Mouse (Mus musculus) heart, embryonic 14.5 days (tissue): ENCODE measurements around the gene Rbpjl. TPM values are rescaled to one million over a fixed set of nuclear protein-coding genes. Genes with fewer than 3 reads are reported as not detected.
A peak's percentile ranks its signal among the peaks of the same experiment; 100 is the strongest.

Source experiments
- ATAC-seq: fragments of 200-750 bp; cut with Nextera tagmentation; 2 replicates; pipeline ENCODE4 v1.8.0; 2017; ENCODE audit warnings: low read depth, moderate TSS enrichment; ENCODE audit not compliant: insufficient number of reproducible peaks, insufficient read depth, low FRiP score
- H3K27ac ChIP-seq, 2 experiments: fragments of 200-500 bp in 1 of 2; fragments of 300-500 bp in 1 of 2; sonication (generic) in 1 of 2; replicated peaks in 1 of 2; 2 replicates each; pipeline ENCODE4 v1.5.1; 2012 to 2014; ENCODE audit warnings: low read depth in 2 of 2, low read length in 2 of 2, control low read depth in 1 of 2, mild to moderate bottlenecking in 1 of 2, mixed read lengths in 1 of 2; ENCODE audit not compliant: control insufficient read depth in 1 of 2, insufficient read depth in 1 of 2
- H3K27me3 ChIP-seq: fragments of 300-500 bp; sonication (generic); 2 replicates; pipeline ENCODE4 v1.6.1; 2014; ENCODE audit warnings: mild to moderate bottlenecking, low read length, control low read depth; ENCODE audit not compliant: control insufficient read depth, insufficient read depth
- H3K36me3 ChIP-seq: fragments of 300-500 bp; sonication (generic); 2 replicates; pipeline ENCODE4 v1.6.1; 2014; ENCODE audit warnings: mild to moderate bottlenecking, control low read depth, low read length, mixed read lengths; ENCODE audit not compliant: control insufficient read depth, insufficient read depth
- H3K4me1 ChIP-seq, 2 experiments: fragments of 200-500 bp in 1 of 2; fragments of 300-500 bp in 1 of 2; sonication (generic) in 1 of 2; 2 replicates each; pipeline ENCODE4 v1.6.1; 2012 to 2014; ENCODE audit warnings: low read length in 2 of 2, control low read depth in 1 of 2, mixed read lengths in 1 of 2; ENCODE audit not compliant: control insufficient read depth in 2 of 2, insufficient read depth in 2 of 2
- H3K4me2 ChIP-seq: fragments of 300-500 bp; sonication (generic); 2 replicates; pipeline ENCODE4 v1.6.1; 2014; ENCODE audit warnings: mild to moderate bottlenecking, low read length
- H3K4me3 ChIP-seq, 2 experiments: fragments of 200-500 bp in 1 of 2; fragments of 300-500 bp in 1 of 2; sonication (generic) in 1 of 2; 2 replicates each; pipeline ENCODE4 v1.5.1; 2012 to 2014; ENCODE audit warnings: low read length in 2 of 2, mild to moderate bottlenecking in 2 of 2, control low read depth in 1 of 2, low read depth in 1 of 2, moderate library complexity in 1 of 2; ENCODE audit not compliant: control insufficient read depth in 1 of 2, insufficient read depth in 1 of 2
- H3K9ac ChIP-seq: fragments of 300-500 bp; sonication (generic); 2 replicates; pipeline ENCODE4 v1.6.1; 2014; ENCODE audit warnings: mild to moderate bottlenecking, low read length
- H3K9me3 ChIP-seq: fragments of 300-500 bp; sonication (generic); 2 replicates; pipeline ENCODE4 v1.6.1; 2016; ENCODE audit warnings: low read length, control low read depth; ENCODE audit not compliant: control insufficient read depth
- WGBS: fragments of 180-500 bp; shearing (Covaris S2); extraction: QIAGEN DNeasy Blood & Tissue Kit; methylation state at CpG from one replicate; pipeline ENCODE4 v1.1.7; 2014; 5-methylcytosine and 5-hydroxymethylcytosine counted together
- polyA plus RNA-seq: library from polyadenylated mRNA; unstranded; fragments of >200 nt; fragmentation: Nextera tagmentation; extraction: Ambion mirVana; gene quantifications from 2 replicates; pipeline ENCODE4 v1.2.1, GENCODE M21; 2014

Gene Rbpjl
- 0.05 and 0.08 TPM in 2 replicates for polyA plus RNA-seq

DNA sequence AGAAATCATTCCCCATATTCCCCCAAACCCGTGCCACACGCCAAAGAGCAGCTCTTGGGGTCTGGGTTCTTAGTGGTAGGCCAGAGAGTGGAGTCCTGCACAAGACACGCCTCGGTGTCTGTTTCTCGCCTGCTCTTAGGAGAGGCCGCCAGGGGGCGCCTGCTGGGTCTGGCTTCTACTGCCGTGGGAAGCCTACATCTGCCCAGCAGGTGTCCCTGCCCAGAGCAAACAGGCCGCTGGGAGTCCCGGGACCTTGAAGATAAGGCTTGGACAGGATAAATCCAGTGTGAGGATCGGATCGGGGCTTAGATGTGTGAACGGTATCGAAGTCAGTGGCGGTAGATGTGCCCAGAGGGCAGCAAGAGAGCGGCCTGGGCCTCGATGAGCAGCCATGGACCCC lies at the start of gene Rbpjl:
Rbpjl (plus strand) TSS at position 236 of the 400 bp plus-strand sequence.
- peak within 1 kb of the TSS in 1 of 2 experiments; percentile 41; a peak in 1 of 4 replicates for H3K4me3 ChIP-seq
- WGBS: 5% methylated on average over 17 of the region's 17 CpGs
- no peaks in the 10 kb centered on the region for H3K36me3 ChIP-seq
- H3K4me1 ChIP-seq: peaks cover 10 to 22% of the 10 kb centered on the region in 2 experiments; a peak in 3 of 4 replicates
- no peak within 1 kb of the TSS for H3K27ac ChIP-seq
- peak within 1 kb of the TSS; percentile 73 for H3K4me2 ChIP-seq
- H3K9me3 ChIP-seq: no peaks in the 10 kb centered on the region
- H3K27me3 ChIP-seq: peaks cover 93% of the 10 kb centered on the region
- no peak for ATAC-seq
- 0 out of 2 replicates have a peak within 1 kb of the TSS, but pooled peaks have one; percentile 49 for H3K9ac ChIP-seq

DNA sequence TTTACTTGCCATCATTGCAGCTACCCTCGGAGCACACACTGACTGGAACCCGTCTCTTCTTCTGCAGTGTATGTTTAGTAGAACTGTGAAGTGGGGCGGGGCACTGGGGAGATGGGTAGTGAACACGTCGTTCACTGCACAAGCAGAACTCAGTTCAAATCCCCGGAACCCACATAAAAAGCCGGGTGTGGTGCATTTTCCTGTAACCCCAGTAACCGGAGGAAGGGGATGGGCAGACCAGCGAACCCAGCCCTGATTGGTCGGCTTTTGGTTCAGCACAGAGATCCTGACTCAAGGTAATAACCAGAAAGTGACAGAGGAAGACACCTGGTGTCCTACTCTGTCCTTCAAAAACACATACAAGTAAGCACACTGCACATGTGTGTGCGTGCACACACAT lies 49.6 kb upstream of the Rbpjl start:
- Histone ChIP-seq H3K4me1 (no peaks in the 10 kb centered on the region), H3K9me3 (no peaks in the 10 kb centered on the region), H3K4me2 (no peak overlapping the region), H3K9ac (no peak overlapping the region), H3K27me3 (no peaks in the 10 kb centered on the region), H3K4me3 (no peak overlapping the region), H3K36me3 (no peaks in the 10 kb centered on the region), H3K27ac (no peak overlapping the region)
- 77% methylated on average over 11 of the region's 11 CpGs for WGBS
- no peak for ATAC-seq

DNA sequence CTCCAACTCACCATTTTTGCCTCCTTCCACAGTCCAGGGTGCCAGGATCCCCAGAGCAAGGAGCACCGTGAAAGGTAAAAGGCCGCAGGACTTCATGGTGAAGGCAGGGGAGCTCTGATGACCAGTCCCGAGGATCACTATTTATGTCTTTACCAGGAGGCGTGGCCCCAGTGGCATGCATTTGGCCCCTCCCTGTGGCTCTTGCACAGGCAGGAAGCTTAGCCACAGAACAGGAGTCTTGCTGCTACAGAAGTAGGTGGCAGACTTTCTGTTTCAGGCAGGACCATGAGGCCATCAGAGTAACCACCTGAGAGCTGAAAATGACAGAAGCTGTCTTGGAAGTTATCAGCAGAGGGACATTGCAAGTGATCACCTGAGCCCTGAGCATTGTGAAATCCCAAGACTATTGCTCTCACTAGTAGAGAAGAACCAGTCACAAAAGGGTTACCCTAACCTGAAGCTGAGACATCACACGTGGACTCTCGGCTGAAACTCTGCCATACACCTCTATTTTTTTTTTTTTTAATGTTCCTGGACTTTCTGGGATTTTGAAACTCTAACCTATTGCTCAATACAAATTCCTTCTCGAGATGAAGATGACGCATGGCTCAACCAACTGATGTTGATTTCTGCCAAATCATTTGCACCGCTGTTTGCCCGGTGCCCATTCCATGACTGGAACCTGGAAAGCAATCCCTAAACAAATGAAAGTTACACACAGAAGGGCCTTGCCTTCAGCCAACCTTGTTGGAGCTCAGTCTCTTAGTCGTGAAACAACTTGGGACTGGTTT lies 46.6 kb upstream of the Rbpjl start:
- H3K9me3 ChIP-seq: no peaks in the 10 kb centered on the region
- H3K9ac ChIP-seq: no peak overlapping the region
- no peak overlapping the region for H3K27ac ChIP-seq
- no peak overlapping the region for H3K4me3 ChIP-seq
- no peaks in the 10 kb centered on the region for H3K36me3 ChIP-seq
- 72% methylated on average over 11 of the region's 11 CpGs for WGBS
- peaks cover 9% of the 10 kb centered on the region; the same call in 1 of the 2 replicates for H3K27me3 ChIP-seq
- no peaks in the 10 kb centered on the region for H3K4me1 ChIP-seq
- no peak overlapping the region for H3K4me2 ChIP-seq
- no peak for ATAC-seq

DNA sequence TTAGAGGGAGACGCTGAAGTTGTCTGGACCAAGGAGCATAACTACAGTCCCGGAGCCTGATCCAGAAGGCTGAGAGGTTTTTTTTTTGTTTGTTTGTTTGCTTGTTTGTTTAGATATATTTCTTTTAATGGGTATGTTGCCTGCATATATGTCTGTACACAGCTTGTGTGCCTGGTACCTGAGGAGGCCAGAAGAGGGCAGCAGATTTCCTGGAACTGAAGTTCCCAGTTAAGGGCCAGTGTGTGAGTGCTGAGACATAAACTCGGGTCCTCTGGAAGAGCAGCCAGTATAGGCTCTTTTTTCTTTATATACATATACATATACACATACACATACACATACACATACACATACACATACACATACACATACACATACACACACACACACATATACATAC lies 44.6 kb upstream of the Rbpjl start:
- Histone ChIP-seq H3K36me3 (no peaks in the 10 kb centered on the region), H3K4me3 (no peak overlapping the region), H3K4me2 (no peak overlapping the region), H3K9me3 (no peaks in the 10 kb centered on the region), H3K4me1 (no peaks in the 10 kb centered on the region), H3K27me3 (peaks cover 10% of the 10 kb centered on the region; the same call in 1 of the 2 replicates), H3K27ac (no peak overlapping the region), H3K9ac (no peak overlapping the region)
- WGBS: 84% methylated on average over 3 of the region's 3 CpGs
- ATAC-seq: no peak

DNA sequence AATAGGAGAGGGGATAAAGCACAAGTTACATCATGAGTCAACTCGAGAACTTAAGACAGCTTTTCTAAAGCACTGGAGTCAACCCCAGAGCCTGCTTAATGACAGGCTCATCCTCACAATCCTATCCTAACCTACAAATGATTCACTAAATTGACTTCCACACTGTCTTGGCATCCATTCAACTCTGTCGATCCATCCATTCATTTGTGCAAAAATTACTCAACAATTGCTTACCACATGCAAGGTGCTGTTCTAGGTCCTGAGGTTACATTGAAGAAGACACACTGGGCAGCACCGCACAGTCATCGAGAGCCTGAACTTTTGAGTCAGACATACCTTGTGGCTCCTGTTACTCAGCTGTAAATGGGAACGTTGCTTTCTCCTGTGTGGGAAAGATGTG lies 43.9 kb upstream of the Rbpjl start:
- no peaks in the 10 kb centered on the region for H3K36me3 ChIP-seq
- no peaks in the 10 kb centered on the region for H3K9me3 ChIP-seq
- no peaks in the 10 kb centered on the region for H3K4me1 ChIP-seq
- ATAC-seq: no peak
- H3K4me2 ChIP-seq: no peak overlapping the region
- no peak overlapping the region for H3K27ac ChIP-seq
- H3K4me3 ChIP-seq: no peak overlapping the region
- H3K27me3 ChIP-seq: peaks cover 10% of the 10 kb centered on the region; the same call in 1 of the 2 replicates
- WGBS: 76% methylated on average over 5 of the region's 5 CpGs
- no peak overlapping the region for H3K9ac ChIP-seq

DNA sequence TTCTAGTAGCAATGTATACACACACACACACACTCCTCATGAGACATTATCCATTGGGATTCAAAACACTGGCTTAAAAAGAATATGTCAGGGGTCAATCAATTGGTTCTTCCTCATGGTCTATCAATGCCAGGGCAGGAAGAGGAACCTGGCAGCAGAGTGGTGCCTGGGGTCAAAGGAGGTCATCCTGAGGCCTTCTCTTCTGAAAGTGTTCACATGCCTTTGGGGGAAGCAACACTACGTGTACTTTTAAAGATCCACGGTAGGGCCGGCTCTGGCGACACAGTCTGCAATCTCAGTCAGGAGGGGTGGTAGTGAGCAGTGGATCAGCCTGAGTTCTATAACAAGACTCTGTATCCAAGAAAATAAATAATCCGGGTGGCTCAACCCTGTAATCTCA lies 43.3 kb upstream of the Rbpjl start:
- Histone ChIP-seq H3K4me3 (no peak overlapping the region), H3K9ac (no peak overlapping the region), H3K4me2 (no peak overlapping the region), H3K27ac (no peak overlapping the region), H3K36me3 (no peaks in the 10 kb centered on the region), H3K27me3 (peaks cover 10% of the 10 kb centered on the region; the same call in 1 of the 2 replicates), H3K4me1 (no peaks in the 10 kb centered on the region), H3K9me3 (no peaks in the 10 kb centered on the region)
- ATAC-seq: no peak
- 69% methylated on average over 5 of the region's 5 CpGs for WGBS

DNA sequence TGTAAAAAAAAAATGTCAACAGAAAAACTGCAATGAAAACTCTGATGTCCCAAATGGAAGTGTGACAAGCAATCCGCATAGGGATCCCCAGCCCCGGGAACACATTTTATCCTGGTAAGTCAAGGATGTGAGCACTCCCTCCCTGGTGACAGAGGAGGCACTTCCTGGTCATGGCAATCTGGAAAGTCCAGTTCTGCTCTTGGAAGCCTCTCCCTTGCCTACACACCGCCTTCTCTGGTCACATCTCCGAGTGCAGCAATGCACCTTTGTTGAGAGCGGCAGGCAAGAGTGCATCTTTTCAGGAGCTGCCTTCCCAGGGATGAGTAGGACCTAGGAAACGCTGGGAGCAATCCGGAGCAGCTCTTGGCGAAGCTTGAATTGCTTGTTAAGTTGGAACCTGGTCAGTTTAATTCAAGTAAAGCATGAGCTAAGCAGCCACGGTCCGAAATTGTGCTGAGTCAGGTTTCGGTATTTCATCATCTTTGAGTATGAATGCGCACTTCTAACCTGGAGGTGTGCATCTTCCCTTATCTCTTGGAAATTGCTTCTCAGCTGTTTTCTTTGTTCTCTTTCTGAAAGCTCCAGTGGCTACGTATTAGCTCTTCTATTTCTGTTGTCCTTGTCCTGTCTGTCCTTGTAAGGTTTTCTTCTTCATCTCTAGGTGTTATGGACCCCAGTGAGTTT lies 41.8 kb upstream of the Rbpjl start:
- H3K4me1 ChIP-seq: no peaks in the 10 kb centered on the region
- H3K9me3 ChIP-seq: no peaks in the 10 kb centered on the region
- no peak overlapping the region for H3K4me2 ChIP-seq
- H3K27ac ChIP-seq: no peak overlapping the region
- 28% methylated on average over 13 of the region's 13 CpGs for WGBS
- no peaks in the 10 kb centered on the region for H3K36me3 ChIP-seq
- H3K27me3 ChIP-seq: peaks cover 10% of the 10 kb centered on the region; the same call in 1 of the 2 replicates
- ATAC-seq: no peak
- H3K4me3 ChIP-seq: no peak overlapping the region
- H3K9ac ChIP-seq: no peak overlapping the region
